Mouse (Mus musculus) lung, adult 2 months (tissue): Measurements from ENCODE around the gene Batf2.

Experiments used
- CTCF ChIP-seq: fragments of 200-500 bp; IDR thresholded peaks from 2 replicates; pipeline ENCODE4 v1.5.1; 2011; ENCODE audit warnings: mild to moderate bottlenecking, low read length, control low read depth; ENCODE audit not compliant: insufficient read depth
- POLR2A ChIP-seq: fragments of 200-500 bp; IDR thresholded peaks from 2 replicates; pipeline ENCODE4 v1.6.1; 2011; ENCODE audit warnings: low read depth, mild to moderate bottlenecking, control low read depth, low read length, borderline replicate concordance; ENCODE audit errors: extremely low read depth

GRCm38 (mm10) chr19:6124898-6125297, 15.9 kb upstream of the Batf2 start:
- TF ChIP-seq POLR2A, result no peak
- TF ChIP-seq CTCF, result no peak
